Mouse (Mus musculus): ENCODE measurements around the gene Ttc39b.
A peak's percentile ranks its signal among the peaks of the same experiment; 100 is the strongest.

The Ttc39b gene

GRCm38 (mm10) chr4:83186448-83186847, 137.6 kb downstream of the Ttc39b start:
- DNase-seq (ENCODE audit: low spot score), result no peak

GRCm38 (mm10) chr4:83183288-83183930, 140.6 kb downstream of the Ttc39b start:
- peak; percentile 71 for DNase-seq (ENCODE audit: low spot score)

GRCm38 (mm10) chr4:83182178-83183068, 141.6 kb downstream of the Ttc39b start:
- DNase-seq (ENCODE audit: low spot score), result no peak

GRCm38 (mm10) chr4:83177471-83177870, 146.6 kb downstream of the Ttc39b start:
- DNase-seq (ENCODE audit: low spot score), result no peak

- no peak for DNase-seq (ENCODE audit: low spot score)
Observed at GRCm38 (mm10) chr4:83174946-83175345, 149.1 kb downstream of the Ttc39b start.

GRCm38 (mm10) chr4:83172278-83172677, 151.8 kb downstream of the Ttc39b start:
- DNase-seq (ENCODE audit: low spot score), result no peak

GRCm38 (mm10) chr4:83170741-83171140, 153.3 kb downstream of the Ttc39b start:
- no peak for DNase-seq (ENCODE audit: low spot score)
